In genomic region chr4:124850261-124850913, GRCm38 (mm10) we compare ENCODE assay signal across 8 mouse cellular contexts. TPM values are rescaled to one million over a fixed set of nuclear protein-coding genes. Genes with fewer than 3 reads are reported as not detected.
A peak's percentile ranks its signal among the peaks of the same experiment; 100 is the strongest.
DNase-seq lines count a peak whose midpoint lies in the region; ATAC-seq lines count a peak whose summit lies in the region.

Gene Yrdc (plus strand): TSS chr4:124850679.

- H3K9ac ChIP-seq in hindbrain, embryonic 16.5 days (ENCODE audit: low read depth, low read length): peak within 1 kb of the TSS; percentile 92

- peak within 1 kb of the TSS; percentile 91 for H3K4me2 ChIP-seq in hindbrain, embryonic 16.5 days (ENCODE audit: low read length)

- peaks cover 34% of the 10 kb centered on the region for H3K79me2 ChIP-seq in macrophage (ENCODE audit: inconsistent target)

- peak within 1 kb of the TSS; percentile 97 for H3K27ac ChIP-seq in hindbrain, embryonic 16.5 days (ENCODE audit: low read depth, low read length)
- peak within 1 kb of the TSS; percentile 37 for H3K27ac ChIP-seq in macrophage

- peak; percentile 93 for ATAC-seq in hindbrain, embryonic 16.5 days

- peak; percentile 90 for DNase-seq in T-cell, adult 2 months (ENCODE audit: low spot score)
- DNase-seq in cerebellum, postnatal 36 days: peak; percentile 93 to 95
- peak; percentile 92 for DNase-seq in gastrocnemius, adult 18-20 months (ENCODE audit: low spot score)
- DNase-seq in left cerebral cortex, adult 18-20 months (ENCODE audit: low spot score in 2 of 2): peak; percentile 93 to 94
- peak; percentile 95 for DNase-seq in right cerebral cortex, adult 18-20 months
- DNase-seq in urinary bladder, postnatal 10 days (ENCODE audit: low spot score): peak; percentile 77

- peaks cover 9% of the 10 kb centered on the region; the same call in 1 of the 2 replicates for H3K36me3 ChIP-seq in hindbrain, embryonic 16.5 days (ENCODE audit: control insufficient read depth, insufficient read depth, low read length)
- H3K36me3 ChIP-seq in macrophage (ENCODE audit: inconsistent target): peaks cover 20% of the 10 kb centered on the region

- H3K4me1 ChIP-seq in hindbrain, embryonic 16.5 days (ENCODE audit: control insufficient read depth, insufficient read depth, low read depth, low read length): peaks cover 26% of the 10 kb centered on the region

- H3K27me3 ChIP-seq in hindbrain, embryonic 16.5 days (replicated peaks; ENCODE audit: control insufficient read depth, insufficient read depth, low read length): no peaks in the 10 kb centered on the region

- WGBS in hindbrain, embryonic 16.5 days: under 1% methylated on average over 40 of the region's 90 CpGs
- under 1% methylated on average over 68 of the region's 90 CpGs for WGBS in macrophage (ENCODE audit: missing documents)

- peak within 1 kb of the TSS; percentile 93 for H3K4me3 ChIP-seq in hindbrain, embryonic 16.5 days (ENCODE audit: low read length)
- H3K4me3 ChIP-seq in macrophage (ENCODE audit: inconsistent target): peak within 1 kb of the TSS; percentile 76

- no peaks in the 10 kb centered on the region for H3K9me3 ChIP-seq in hindbrain, embryonic 16.5 days (ENCODE audit: control insufficient read depth, low read length)

RNA-seq across cellular contexts. Expression of gene Yrdc, which starts in this region (rescaled TPM):
- total RNA-seq in gastrocnemius, adult 18-20 months (2021): 10 to 100 TPM; 10.4 to 11.9 TPM
- 42.6 and 43.0 TPM in 2 replicates for polyA plus RNA-seq in hindbrain, embryonic 16.5 days (2015; fragmentation: Nextera tagmentation; extraction: Ambion mirVana)
- total RNA-seq in left cerebral cortex, adult 18-20 months (2021): 10 to 100 TPM; 38.3 to 39.3 TPM
- total RNA-seq in macrophage (2018; cell fraction: chromatin; rRNA removed): 10 to 100 TPM; 20.4 to 53.0 (median 32.5) TPM
- 10 to 100 TPM; 19.0 to 36.7 (median 26.0) TPM for total RNA-seq in macrophage (2018; cell fraction: cytosol; rRNA removed)
- total RNA-seq in macrophage (2018; cell fraction: nucleus; rRNA removed): 10 to 100 TPM; 32.1 to 54.5 (median 41.1) TPM
- 12.5 to 25.5 TPM (median 17.8 TPM) in 3 replicates for polyA plus RNA-seq in macrophage (2018)

Comparison
In these comparisons a context has a peak if more than half of its experiments do, and no peak if none do; other contexts are left out.
1. Peak in every context shown above with its lines: DNase-seq, ATAC-seq, H3K4me3 ChIP-seq and H3K27ac ChIP-seq.